Mouse (Mus musculus) left cerebral cortex, adult 18-20 months (tissue): ENCODE measurements around the gene Dusp27. TPM values are rescaled to one million over a fixed set of nuclear protein-coding genes. Genes with fewer than 3 reads are reported as not detected.

Experiments used
- DNase-seq, 2 experiments: peaks; one replicate each; pipeline ENCODE4 v3.0.0; 2021 to 2022; ENCODE audit warnings: low spot score in 2 of 2, mixed read lengths in 1 of 2
- total RNA-seq, 2 experiments: library from RNA; stranded (reverse); gene quantifications; 2 replicates each; pipeline ENCODE4 v1.2.3; 2021

Dusp27 gene
- total RNA-seq, 2 experiments from 2014 or later, result 0.28 to 0.30 TPM

DNA sequence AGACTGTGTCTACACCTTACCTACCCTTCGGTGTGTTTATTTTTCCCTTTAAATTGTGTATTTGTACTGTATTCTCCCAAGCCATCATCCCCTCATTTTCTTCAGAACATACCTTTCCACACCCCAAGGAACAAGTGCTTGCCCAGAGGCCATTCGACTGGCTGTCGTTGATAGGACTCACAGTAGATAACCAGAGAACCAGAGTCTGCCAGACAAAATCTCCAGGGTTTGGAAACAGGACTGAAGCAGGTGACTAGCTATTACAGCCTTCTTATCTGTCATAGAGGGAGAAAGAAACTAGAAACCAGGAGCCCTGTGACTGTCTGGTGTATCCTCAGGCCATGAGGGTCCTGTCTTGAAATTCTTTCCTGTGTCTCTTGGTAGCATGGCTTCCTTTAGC lies 22.9 kb downstream of the Dusp27 start:
- no peak for DNase-seq

DNA sequence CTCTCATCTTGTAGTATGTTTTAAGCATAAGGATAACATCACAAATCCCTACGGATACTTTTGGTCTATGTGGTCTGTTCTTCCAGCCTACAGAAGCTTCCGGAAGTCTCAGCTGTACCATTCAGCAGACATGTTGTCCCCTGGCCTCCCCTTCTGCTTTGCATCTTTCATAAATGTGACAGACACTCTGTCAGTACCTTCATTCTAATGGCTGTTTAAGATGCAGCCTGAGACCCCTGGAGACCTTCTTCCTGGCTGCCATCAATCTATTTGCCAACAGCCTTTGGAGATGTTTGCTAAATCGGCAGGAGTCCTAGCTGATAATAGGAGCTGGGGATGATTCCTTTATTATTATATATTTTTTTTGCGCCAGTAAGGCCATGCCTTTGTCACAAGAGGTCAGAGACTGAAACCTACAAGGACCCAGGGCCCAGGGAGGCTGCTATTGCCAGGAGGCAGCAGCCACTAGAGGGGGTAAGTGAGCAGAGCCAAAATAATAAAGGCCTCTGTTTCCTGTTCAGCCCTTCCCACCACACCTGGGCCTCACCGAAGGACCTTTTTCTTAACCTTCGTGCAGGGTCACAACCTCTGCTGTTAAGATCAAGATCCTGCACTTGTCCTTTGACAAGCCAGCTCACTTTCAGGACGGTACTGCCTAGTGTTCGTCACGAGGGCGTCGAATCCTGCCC lies 24.7 kb downstream of the Dusp27 start:
- no peak for DNase-seq

DNA sequence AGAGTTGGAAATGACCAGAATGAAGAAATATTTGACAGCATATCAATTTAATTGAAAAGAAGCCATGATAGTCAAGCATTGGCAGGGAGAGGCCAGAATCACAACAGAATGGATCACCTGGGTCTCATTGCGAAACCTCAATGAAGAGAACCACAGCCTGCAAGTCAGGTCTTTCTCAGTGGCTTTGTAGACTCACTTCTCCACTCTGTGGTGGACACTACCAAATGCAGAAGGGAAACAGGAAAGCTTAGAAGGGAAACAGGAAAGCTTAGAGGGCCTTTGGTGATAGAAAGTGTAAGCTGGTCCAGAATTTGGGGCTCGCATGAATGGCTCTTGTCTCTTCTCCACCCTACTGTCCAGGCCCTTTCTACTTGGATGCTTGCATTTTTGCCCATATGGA lies 29.6 kb downstream of the Dusp27 start:
- no peak for DNase-seq

DNA sequence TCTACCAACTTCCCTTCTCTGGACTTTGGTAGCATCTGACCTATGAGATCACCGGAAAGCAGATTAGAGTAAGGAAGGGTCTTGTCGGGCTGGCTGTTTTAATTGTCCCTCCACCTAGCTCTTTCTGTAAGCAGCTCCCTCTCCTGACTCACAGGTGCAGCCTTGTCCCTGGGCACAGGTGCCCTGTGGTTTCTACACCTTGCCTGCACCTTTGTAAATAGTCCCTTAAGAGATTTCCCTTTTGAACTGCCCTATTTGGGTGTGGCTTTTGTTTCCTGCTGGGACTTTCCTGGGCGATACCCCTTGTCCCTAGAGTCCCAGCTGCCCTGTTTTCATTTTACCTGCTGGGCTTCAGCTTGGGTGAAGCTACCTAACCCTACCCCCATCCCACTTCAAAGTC lies 33.3 kb downstream of the Dusp27 start:
- no peak for DNase-seq

DNA sequence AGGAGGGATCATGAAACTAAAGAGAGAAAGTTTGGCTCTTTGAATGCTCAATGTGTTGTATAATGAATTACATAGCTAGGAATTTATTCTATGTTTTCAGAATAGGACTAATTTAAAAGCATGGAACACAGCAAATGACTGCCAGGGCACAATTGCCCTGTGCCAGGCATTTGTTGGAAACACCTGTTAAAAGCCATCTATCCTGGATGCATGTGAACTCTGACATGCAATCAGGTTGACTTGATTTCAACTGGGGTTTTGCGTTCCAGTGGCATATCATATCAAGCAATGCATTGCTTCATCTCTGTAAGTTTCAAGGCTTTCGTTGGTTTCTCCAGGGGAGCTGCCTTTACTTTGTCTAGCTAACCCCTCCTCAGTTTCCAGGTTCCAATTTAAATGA lies 37.4 kb downstream of the Dusp27 start:
- no peak for DNase-seq

DNA sequence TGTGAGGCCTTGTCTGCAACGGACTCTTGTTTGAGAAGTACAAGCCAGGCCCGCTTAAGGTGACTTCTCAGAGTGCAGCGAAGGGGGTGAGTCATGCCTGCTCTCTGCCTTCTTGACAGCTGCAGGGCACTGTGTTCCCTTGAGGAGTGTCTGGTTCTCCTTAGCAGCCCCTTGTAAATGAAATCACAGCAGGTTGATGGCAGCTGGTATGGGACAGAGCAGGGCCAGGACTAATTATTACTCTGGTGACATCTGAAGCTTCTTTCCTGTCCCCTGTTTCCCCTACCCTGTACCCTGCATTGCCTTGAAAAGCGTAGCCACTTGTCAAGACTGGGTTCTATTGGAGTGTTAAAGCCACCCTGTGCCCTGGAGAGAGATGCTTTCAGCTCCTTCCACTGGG lies 38.0 kb downstream of the Dusp27 start:
- DNase-seq, result no peak

DNA sequence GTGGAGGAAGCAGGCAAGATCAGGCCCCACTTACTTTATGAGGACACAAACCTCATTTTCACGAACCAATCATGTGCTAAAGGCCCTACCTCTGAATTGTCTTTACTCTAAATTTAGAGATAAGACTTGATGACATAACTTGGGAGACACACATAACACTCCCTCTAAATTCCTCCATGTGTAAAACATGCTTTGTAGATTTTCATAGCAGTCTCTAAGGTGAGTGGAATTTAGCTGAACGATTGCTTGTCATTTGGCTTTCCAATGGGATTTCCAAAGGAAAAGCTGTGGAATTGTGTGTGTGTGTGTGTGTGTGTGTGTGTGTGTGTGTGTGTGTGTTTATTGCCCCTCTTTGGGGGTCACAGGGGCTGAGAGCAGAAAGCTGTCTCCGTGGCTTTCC lies 38.4 kb downstream of the Dusp27 start:
- DNase-seq, result no peak

DNA sequence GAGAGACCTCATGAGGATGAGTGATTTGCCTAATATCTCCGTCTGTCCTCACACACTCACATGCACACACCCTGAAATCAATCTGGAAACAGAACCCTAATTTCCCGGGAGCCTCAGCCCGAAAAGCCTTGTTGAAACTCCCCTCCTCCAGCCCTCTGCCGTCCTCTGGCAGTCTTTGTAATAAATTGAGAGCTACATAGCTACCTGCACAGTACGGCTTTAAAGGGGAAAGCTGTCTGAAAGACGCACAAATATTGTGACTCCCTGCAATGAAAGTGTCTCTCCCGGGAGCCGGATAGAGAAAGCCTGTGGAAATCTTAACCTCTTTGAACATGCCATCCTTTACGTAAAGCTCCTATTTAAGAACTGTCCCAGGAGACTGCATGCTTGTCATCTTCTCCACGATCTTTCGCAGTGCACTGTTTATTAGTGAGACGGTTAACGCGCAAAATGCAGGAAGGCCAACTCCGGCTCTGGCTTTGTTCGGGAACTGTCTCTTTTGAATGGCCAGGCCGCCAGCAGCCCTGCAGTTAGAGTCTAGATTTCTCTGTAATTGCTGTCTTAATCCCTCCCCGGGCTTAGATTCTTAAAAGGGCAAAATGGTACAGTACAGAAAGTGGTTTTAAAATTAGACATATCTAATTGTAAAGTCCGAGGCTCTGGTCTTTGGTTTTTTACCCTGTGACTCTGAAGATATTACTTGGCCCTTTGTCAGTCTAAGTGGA lies 39.1 kb downstream of the Dusp27 start:
- no peak for DNase-seq

DNA sequence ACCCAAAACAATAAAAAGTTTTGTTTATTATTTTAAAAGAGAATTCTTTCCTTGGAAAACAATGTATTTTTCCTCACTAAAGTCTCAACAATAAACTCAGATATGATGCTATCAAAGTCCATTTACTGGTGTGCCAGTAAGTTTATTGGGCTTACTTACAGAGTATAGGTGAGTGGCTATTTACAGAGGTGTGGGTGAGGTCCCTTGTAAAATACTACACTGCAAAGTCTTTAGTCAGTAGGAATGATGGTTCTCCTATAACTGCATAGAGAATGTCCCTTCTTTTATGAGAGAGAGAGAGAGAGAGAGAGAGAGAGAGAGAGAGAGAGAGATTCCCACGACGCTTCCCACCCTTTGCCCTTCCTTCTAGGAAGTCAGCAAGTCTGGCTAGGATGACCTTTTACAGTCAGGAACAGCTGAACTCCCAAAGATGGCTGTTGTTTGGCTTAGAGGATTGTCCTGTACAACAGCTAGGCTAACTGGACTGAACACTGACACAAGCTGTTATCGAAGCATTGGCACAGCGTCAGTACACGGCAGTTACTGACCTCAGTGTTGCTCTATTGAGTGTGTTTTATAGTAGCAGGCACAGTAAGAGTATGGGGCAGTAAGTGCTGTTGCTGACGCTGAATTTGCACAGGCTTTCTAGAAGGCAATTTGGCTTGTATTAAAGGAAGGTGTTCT lies 50.5 kb downstream of the Dusp27 start:
- no peak for DNase-seq

DNA sequence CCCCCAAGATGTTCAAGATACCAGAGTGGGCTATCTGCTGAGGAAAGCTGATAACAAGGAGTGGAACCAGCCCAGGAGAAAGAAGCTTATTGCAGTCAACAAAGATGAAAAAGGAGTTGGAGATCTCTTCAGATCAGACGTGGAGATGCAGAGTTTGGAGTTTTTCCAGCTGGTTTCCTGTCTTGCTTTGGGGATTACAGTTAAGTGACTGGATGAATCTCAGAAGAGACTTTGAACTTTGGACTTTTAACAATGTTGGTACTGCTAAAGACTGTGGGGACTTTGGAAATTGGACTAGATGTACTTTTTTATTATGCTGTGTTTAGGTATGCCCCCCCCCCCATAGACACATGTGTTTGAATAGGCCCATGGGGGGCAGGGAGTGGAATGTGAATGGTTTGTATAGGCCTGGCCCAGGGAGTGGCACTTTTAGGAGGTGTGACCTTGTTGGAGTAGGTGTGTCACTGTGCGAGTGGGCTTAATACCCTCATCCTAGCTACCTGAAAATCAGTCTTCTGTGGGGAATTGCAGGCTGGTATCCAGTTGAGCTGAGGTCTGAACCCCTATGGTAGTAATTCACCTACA lies 59.8 kb downstream of the Dusp27 start:
- DNase-seq, result no peak

DNA sequence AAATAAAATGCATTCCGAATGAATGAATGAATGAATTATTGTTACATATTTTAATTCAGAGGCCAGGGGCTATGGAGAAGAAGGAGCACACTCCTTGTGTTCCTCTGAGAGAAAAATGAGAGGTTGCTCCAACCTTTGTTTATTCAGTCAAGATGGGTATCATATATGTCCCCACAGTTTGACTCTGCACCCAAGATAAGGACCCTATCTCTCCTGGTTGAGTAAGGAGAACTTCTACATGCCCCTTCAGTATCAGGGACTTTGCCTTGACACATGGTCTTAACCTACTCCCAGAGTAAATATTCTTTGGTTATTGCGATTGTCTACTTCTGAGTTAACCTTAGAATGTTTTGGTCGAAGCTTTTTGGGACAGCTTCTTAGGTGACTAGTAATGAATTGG lies 63.9 kb downstream of the Dusp27 start:
- no peak for DNase-seq

DNA sequence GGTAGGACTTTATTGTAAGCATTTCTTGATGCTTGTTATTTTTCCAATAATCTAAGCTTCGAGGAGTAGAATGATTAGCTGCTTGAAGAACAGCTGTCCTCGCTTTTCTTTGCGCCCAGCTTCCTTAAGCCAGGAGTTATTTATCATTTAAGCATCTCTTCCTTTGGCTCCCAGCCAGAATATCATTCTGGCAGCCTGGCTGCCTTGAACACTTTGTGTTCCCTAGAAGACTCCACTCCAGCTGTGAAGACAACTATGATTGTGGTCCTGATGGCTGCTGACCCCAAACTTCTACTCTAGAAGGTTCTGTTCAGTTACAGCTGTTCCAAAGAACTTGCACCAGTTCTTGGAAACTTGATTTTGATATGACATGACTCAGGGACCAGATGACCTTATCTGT lies 66.2 kb downstream of the Dusp27 start:
- no peak for DNase-seq

DNA sequence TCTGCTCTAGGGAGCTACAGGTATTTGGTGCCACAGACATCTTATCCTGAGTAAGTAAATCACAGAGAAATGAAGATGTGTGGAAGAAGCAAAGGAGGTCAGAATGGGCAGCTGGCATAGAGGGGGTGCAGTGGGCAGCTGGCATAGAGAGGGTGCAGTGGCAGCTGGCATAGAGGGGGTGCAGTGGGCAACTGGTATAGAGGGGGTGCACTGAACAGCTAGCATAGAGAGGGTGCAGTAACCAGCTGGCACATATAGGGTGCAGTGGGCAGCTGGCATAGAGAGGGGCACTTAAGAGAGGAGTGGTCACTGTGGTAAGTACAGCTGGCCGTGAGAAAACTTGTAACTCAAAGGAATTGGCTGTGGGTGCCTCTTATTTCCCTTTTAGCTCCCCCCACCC lies 67.3 kb downstream of the Dusp27 start:
- DNase-seq, result no peak

DNA sequence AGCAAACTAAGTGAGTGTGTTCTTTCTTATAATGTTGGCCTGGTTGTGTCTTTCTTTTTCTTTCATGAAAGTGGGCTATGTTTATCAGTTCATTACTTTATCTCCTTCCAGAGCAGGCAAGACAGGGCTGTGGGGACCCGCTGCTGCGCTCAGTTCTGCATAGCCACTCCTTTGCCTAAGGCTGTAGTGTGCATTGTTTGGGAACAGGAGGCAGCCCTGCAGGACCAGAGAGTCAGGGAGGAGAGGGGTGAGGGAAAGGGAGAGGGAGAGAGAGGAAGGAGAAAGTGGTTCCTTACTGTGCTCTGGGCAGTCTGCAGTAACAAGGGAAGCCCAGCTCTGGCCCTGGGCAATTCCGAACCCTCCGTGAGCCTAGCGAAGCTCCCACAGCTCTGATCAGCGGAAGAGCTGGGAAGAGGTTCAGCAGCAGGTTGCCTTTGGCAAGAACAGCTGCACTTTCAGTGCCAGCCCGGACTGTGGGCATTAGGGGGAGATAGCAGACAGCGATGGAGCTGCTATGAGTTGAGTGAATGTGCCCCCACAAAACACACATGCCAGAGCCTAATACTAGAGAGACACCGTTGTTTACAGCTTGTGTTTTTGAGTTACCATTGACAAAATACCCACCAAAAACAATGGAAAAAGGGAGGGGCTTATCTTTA lies 71.5 kb downstream of the Dusp27 start:
- no peak for DNase-seq

DNA sequence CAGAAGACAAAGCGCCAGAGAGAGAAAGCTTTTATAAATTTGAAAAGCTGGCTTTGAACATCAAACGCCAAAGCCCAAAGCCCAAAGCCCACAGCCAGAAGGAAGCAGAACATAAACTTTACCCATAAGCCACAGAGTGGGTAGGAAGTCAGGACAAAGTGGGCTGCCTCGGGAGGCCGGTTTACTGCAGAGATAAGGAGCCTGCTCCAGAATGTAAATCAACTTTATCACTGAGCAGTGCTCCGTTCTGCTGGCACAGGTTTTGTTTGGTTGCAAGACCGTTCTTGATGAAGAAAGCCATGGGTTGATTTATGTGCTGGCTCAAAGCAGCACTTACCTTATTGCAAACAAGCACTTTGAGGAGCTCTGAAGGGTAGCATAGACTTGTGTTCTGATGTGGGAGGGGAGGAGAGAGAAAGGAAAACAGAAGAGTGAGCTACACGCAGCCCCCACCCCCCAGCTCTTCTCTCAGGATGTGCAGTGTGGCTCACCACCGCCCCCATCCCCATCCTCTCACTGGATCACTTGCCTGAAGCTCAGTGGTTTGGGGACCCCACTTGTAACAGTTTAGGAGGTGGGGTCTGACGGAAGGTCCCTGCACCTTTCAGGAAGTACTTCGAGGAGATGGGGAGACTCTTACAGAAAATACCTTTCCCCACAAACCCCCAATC lies 74.3 kb downstream of the Dusp27 start:
- DNase-seq, result no peak

DNA sequence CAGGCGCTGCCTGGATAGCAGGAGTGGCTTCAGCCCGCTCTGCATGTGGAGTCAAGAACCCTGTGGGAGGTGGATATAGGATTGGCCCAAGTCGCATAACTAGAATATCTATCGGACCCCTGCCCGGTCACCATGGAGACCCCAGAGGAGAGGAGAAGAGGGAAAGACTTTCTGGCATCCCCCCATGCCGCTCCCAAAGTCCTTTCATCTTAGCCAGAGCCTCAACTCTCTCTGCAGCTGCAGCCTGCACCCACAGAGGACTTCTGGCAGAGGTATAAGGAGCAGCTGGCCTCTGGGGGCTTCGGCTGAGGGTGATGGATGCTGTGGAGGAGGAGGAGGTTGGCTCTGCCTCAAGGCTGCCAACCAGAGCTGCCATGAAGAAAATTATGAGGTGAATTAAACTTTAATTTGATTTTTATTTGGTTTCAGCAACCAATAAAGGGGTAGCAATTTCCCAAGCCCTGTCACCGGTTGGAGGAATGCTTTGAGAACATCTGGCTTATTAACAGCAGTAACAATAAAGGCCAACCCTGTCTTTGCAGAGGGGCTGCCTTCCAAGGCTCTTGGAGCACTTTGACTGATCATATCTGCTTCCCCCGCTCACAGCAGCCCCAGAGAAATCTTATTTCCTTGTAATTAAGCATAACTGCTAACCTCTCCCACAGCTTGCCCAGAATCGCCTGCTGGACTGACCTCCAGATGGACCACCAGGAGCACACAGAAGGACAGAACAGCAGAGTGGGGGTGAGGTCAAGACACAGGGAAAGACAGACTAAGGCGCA lies 78.5 kb downstream of the Dusp27 start:
- DNase-seq, result no peak

DNA sequence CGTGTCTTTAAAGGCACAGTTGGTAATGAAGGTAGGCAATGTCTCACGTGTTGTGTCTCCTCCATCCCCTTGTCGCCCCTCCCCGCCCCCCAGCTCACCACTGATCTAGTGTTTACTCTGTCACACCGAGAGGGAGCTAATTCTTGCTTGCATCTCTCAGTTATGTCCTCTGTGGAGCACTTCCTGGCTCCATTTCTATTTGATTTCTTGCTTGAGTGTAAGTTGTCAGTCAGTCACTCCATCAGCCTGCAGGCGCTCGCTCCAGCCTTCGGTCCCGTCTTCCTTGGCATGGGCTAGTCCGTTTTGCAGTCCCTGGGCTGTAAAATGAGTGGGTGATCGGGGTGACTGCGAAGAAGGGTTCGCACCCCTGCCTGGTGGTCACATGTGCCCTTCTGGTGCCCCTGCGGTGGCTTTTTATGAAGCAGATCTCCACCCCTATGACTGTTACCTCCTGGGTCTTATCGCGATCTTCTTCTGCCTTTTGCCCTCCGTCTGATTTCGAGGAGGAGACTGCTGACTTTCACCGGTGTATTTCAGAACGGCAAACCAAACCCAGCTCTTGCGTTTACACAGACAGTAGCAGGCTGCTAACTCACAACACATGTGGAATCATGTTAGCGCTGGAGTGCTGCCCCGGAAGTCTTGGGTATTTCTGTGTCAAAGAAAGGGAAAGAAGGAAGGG lies 79.4 kb downstream of the Dusp27 start:
- DNase-seq, result no peak
